Mouse (Mus musculus) liver, embryonic 12.5 days (tissue): Measurements from ENCODE around the gene Syde2. TPM values are rescaled to one million over a fixed set of nuclear protein-coding genes. Genes with fewer than 3 reads are reported as not detected.

Experiments used
- ATAC-seq: fragments of 200-750 bp; cut with Nextera tagmentation; 2 replicates; pipeline ENCODE4 v1.8.0; 2017; ENCODE audit warnings: moderate number of reproducible peaks, mild to moderate bottlenecking, moderate library complexity
- H3K27ac ChIP-seq: fragments of 300-500 bp; sonication (generic); 2 replicates; pipeline ENCODE4 v1.5.1; 2016; ENCODE audit warnings: mild to moderate bottlenecking
- H3K27me3 ChIP-seq: fragments of 300-500 bp; sonication (generic); replicated peaks from 2 replicates; pipeline ENCODE4 v1.6.1; 2016; ENCODE audit warnings: mild to moderate bottlenecking, moderate library complexity
- H3K36me3 ChIP-seq: fragments of 300-500 bp; sonication (generic); 2 replicates; pipeline ENCODE4 v1.6.1; 2016; ENCODE audit warnings: mild to moderate bottlenecking, moderate library complexity
- H3K4me1 ChIP-seq: fragments of 300-500 bp; sonication (generic); 2 replicates; pipeline ENCODE4 v1.6.1; 2016
- H3K4me2 ChIP-seq: fragments of 300-500 bp; sonication (generic); 2 replicates; pipeline ENCODE4 v1.6.1; 2016; ENCODE audit warnings: mild to moderate bottlenecking, moderate library complexity
- H3K4me3 ChIP-seq: fragments of 300-500 bp; sonication (generic); 2 replicates; pipeline ENCODE4 v1.5.1; 2016; ENCODE audit warnings: mild to moderate bottlenecking, moderate library complexity
- H3K9ac ChIP-seq: fragments of 300-500 bp; sonication (generic); 2 replicates; pipeline ENCODE4 v1.6.1; 2016; ENCODE audit warnings: mild to moderate bottlenecking, moderate library complexity
- H3K9me3 ChIP-seq: fragments of 300-500 bp; sonication (generic); replicated peaks from 2 replicates; pipeline ENCODE4 v1.6.1; 2016; ENCODE audit warnings: mild to moderate bottlenecking, moderate library complexity
- WGBS: fragments of 180-500 bp; shearing (Covaris S2); methylation state at CpG from one replicate; pipeline ENCODE4 v1.1.7; 2016; ENCODE audit not compliant: insufficient replicate concordance; 5-methylcytosine and 5-hydroxymethylcytosine counted together
- polyA plus RNA-seq: library from polyadenylated mRNA; unstranded; fragments of >200 nt; fragmentation: Nextera tagmentation; extraction: Ambion mirVana; gene quantifications from 2 replicates; pipeline ENCODE4 v1.2.1, GENCODE M21; 2016

Gene Syde2
- polyA plus RNA-seq, 1 experiment from 2014 or later, result 1.3 TPM

GRCm38 (mm10) chr3:145971501-145971900 is 16.2 kb upstream of the Syde2 start:
- no peak for ATAC-seq
- no peaks in the 10 kb centered on the region for H3K27me3 ChIP-seq
- 75% methylated on average over 10 of the region's 10 CpGs for WGBS
- peaks cover 6% of the 10 kb centered on the region for H3K9me3 ChIP-seq
- no peaks in the 10 kb centered on the region for H3K4me1 ChIP-seq
- no peak overlapping the region for H3K9ac ChIP-seq
- no peak overlapping the region for H3K27ac ChIP-seq
- H3K36me3 ChIP-seq, result no peaks in the 10 kb centered on the region
- H3K4me3 ChIP-seq, result no peak overlapping the region
- H3K4me2 ChIP-seq, result no peak overlapping the region

DNA sequence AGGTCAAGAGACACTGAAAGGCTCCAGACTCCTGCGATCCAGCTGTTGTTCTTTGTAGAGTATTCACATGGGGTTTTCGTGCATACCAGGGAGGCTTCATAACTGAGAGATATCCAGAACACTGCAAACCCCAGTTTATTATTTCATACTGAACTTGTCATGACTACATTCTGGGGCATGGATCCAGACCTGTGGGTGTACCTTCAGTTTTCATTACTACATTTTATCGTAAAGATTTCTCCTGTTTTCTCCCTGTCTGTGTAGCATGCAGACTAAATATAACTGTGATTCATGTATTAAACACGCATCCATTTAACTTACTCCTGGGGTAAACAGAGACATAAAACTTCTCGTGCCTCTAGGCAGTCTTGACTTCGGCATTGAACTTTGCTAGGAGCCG is 12.7 kb upstream of the Syde2 start:
- Histone ChIP-seq H3K4me1 (no peaks in the 10 kb centered on the region), H3K36me3 (no peaks in the 10 kb centered on the region), H3K9ac (no peak overlapping the region), H3K27me3 (no peaks in the 10 kb centered on the region), H3K4me2 (no peak overlapping the region), H3K9me3 (peaks cover 6% of the 10 kb centered on the region), H3K27ac (no peak overlapping the region), H3K4me3 (no peak overlapping the region)
- WGBS, result 74% methylated on average over 7 of the region's 7 CpGs
- no peak for ATAC-seq

DNA sequence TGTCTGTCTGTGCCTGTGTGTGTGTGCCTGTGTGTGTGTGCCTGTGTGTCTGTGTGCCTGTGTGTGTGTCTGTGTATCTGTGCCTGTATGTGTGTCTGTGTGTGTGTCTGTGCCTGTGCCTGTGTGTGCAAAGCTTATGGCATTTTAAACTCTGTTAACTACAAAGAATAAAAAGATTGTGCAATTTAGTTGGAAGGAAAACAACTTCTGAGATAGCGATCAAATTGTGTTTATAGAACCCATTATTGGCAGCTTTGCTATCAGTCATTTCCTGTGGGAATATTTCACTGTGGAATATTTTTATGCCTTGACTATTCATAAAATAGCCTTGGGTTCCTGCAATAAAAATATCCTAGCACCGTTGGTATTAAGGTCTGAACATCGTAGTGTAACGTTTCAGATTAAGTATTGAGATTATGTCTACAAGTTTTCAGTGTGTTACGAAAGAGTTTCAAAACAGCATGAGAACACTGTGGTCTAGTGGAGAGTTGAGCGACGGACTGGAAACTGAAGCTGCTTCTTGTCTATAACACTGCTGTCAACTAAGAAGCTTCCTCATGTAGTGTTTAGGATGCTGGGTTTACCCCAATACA is 2.2 kb upstream of the Syde2 start:
- no peaks in the 10 kb centered on the region for H3K9me3 ChIP-seq
- ATAC-seq, result no peak
- H3K27ac ChIP-seq, result no peak overlapping the region
- H3K27me3 ChIP-seq, result peaks cover 63% of the 10 kb centered on the region
- peaks cover 22% of the 10 kb centered on the region for H3K4me1 ChIP-seq
- H3K36me3 ChIP-seq, result no peaks in the 10 kb centered on the region
- H3K4me2 ChIP-seq, result no peak overlapping the region
- no peak overlapping the region for H3K9ac ChIP-seq
- no peak overlapping the region for H3K4me3 ChIP-seq
- 61% methylated on average over 7 of the region's 7 CpGs for WGBS

GRCm38 (mm10) chr3:145986317-145987001 is 1.2 kb upstream of the Syde2 start:
- H3K4me2 ChIP-seq, result no peak overlapping the region

DNA sequence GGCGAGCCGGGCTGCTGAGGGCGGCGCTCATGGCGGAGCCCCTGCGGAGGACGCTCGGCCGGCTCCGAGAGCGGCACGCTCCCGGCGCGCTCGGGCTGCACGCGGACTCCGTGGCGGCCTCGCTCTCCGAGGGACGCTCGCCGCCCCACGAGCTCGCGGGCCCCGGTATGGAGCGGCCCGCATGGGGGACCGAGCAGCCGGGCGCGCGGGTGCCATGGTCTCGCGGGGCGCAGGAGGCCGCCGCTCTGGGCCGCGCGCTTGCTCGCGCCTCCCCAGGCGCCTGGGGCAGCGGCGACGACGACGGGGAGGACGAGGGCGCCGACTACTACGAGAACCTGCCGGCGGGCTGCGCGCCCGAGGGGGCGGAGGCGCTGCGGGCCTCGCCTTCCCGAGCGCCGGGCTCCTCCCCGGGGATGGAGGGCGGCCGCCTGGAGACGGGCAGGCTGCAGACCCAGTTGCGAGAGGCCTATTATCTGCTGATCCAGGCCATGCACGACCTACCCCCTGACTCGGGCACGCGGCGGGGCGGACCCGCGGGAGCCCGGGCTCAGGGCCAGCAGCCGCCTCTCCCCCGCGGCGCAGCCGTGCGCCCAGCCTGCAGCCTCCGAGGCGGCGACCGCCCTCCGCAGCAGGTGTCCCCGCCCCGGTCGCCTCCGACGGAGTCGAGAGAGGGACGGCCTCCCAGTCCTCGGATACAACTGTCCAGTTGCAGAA is 457 bp downstream of the Syde2 start:
- Histone ChIP-seq H3K4me3 (peak overlapping the region; percentile 66), H3K36me3 (peaks cover 3% of the 10 kb centered on the region; the same call in 1 of the 2 replicates), H3K4me1 (peaks cover 29% of the 10 kb centered on the region), H3K4me2 (peak overlapping the region; percentile 86), H3K9ac (peak overlapping the region; percentile 56), H3K27ac (peak overlapping the region; percentile 77), H3K9me3 (no peaks in the 10 kb centered on the region), H3K27me3 (peaks cover 54% of the 10 kb centered on the region)
- under 1% methylated on average over 75 of the region's 101 CpGs for WGBS
- peak; percentile 82 for ATAC-seq

More at GRCm38 (mm10) chr3:145986317-145987001, 1.2 kb upstream of the Syde2 start:
- Histone ChIP-seq H3K4me1 (peaks cover 22% of the 10 kb centered on the region), H3K9me3 (no peaks in the 10 kb centered on the region), H3K9ac (no peak overlapping the region), H3K36me3 (no peaks in the 10 kb centered on the region), H3K27ac (no peak overlapping the region), H3K4me3 (no peak overlapping the region), H3K27me3 (peaks cover 58% of the 10 kb centered on the region)
- ATAC-seq, result no peak
- WGBS, result 59% methylated on average over 6 of the region's 6 CpGs

- ATAC-seq, result peak; percentile 42; the same call in 1 of the 2 replicates
Measured at GRCm38 (mm10) chr3:145988684-145989575, 1.3 kb downstream of the Syde2 start.

GRCm38 (mm10) chr3:145989576-145990081 is 2.0 kb downstream of the Syde2 start:
- peaks cover 47% of the 10 kb centered on the region for H3K27me3 ChIP-seq
- peaks cover 29% of the 10 kb centered on the region for H3K4me1 ChIP-seq
- H3K4me3 ChIP-seq, result peak overlapping the region; percentile 66
- H3K27ac ChIP-seq, result no peak overlapping the region
- WGBS, result 8% methylated on average over 11 of the region's 11 CpGs
- ATAC-seq, result no peak
- no peaks in the 10 kb centered on the region for H3K9me3 ChIP-seq
- peak overlapping the region; percentile 56 for H3K9ac ChIP-seq
- peaks cover 3% of the 10 kb centered on the region; the same call in 1 of the 2 replicates for H3K36me3 ChIP-seq
- H3K4me2 ChIP-seq, result peak overlapping the region; percentile 86

More at GRCm38 (mm10) chr3:145988684-145989575, 1.3 kb downstream of the Syde2 start:
- under 1% methylated on average over 45 of the region's 45 CpGs for WGBS
- H3K27me3 ChIP-seq, result peaks cover 54% of the 10 kb centered on the region
- peaks cover 29% of the 10 kb centered on the region for H3K4me1 ChIP-seq
- no peaks in the 10 kb centered on the region for H3K9me3 ChIP-seq
- H3K27ac ChIP-seq, result peak overlapping the region; percentile 77
- H3K4me2 ChIP-seq, result peak overlapping the region; percentile 86
- H3K4me3 ChIP-seq, result peak overlapping the region; percentile 66
- peaks cover 3% of the 10 kb centered on the region; the same call in 1 of the 2 replicates for H3K36me3 ChIP-seq
- H3K9ac ChIP-seq, result peak overlapping the region; percentile 56

GRCm38 (mm10) chr3:145991130-145991529 is 3.5 kb downstream of the Syde2 start:
- Histone ChIP-seq H3K9me3 (no peaks in the 10 kb centered on the region), H3K4me3 (no peak overlapping the region), H3K36me3 (peaks cover 3% of the 10 kb centered on the region; the same call in 1 of the 2 replicates), H3K4me1 (peaks cover 29% of the 10 kb centered on the region), H3K4me2 (no peak overlapping the region), H3K9ac (no peak overlapping the region), H3K27ac (no peak overlapping the region), H3K27me3 (peaks cover 34% of the 10 kb centered on the region)
- 82% methylated on average over 13 of the region's 13 CpGs for WGBS
- ATAC-seq, result no peak

DNA sequence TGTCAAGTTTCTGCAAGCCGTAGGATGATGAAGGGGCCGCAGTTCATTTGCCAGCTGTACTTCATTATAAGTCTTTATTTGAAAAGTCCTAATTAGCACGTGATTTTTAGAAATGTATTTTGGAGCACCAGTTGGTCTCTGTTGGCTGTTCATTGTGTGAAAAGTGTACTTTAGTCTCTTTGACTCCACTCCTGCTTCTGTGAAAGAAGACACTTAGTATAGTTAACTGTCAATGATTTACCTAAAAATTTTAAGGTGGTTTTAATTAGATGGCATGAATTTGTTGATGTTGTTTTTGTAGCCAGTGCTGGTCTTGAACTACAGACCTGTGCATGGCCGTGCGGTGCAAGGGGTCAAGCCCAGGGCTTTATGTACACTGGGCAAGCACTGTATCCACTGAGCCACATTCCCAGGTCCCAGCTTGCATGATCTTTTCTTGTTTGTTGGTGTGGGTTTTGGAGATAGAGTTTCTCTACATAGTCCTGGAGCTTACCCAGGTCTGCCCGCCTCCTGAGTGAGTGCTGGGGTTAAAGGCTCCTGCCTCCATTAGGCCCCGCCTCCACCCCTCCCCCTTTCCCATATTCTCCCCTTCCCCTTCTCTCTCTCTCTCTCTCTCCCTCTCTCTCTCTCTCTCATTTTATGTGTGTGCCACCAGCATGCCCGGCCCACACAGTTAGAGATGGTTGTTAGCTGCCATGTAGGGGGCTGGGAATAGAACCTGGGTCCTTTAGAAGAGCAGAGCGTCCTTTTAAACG is 4.5 kb downstream of the Syde2 start:
- Histone ChIP-seq H3K4me3 (no peak overlapping the region), H3K36me3 (peaks cover 3% of the 10 kb centered on the region; the same call in 1 of the 2 replicates), H3K9me3 (no peaks in the 10 kb centered on the region), H3K9ac (no peak overlapping the region), H3K4me1 (peaks cover 29% of the 10 kb centered on the region), H3K27me3 (peaks cover 23% of the 10 kb centered on the region), H3K4me2 (no peak overlapping the region), H3K27ac (no peak overlapping the region)
- 78% methylated on average over 10 of the region's 10 CpGs for WGBS
- ATAC-seq, result no peak

GRCm38 (mm10) chr3:145992796-145993195 is 5.1 kb downstream of the Syde2 start:
- Histone ChIP-seq H3K4me1 (peaks cover 23% of the 10 kb centered on the region), H3K36me3 (peaks cover 3% of the 10 kb centered on the region; the same call in 1 of the 2 replicates), H3K27ac (no peak overlapping the region), H3K27me3 (peaks cover 17% of the 10 kb centered on the region), H3K4me2 (no peak overlapping the region), H3K4me3 (no peak overlapping the region), H3K9me3 (no peaks in the 10 kb centered on the region), H3K9ac (no peak overlapping the region)
- WGBS, result 72% methylated on average over 10 of the region's 10 CpGs
- no peak for ATAC-seq
